Mouse (Mus musculus) embryonic facial prominence, embryonic 15.5 days (tissue): ENCODE measurements around the gene Zfp260. TPM values are rescaled to one million over a fixed set of nuclear protein-coding genes. Genes with fewer than 3 reads are reported as not detected.
"Not testable (repeated sequence)": the region's sequence is repeated elsewhere in the genome, so short reads cannot be mapped to it uniquely, and the experiment has no call there.

Source experiments
- ATAC-seq: fragments of 200-750 bp; cut with Nextera tagmentation; 2 replicates; pipeline ENCODE4 v1.8.0; 2017; ENCODE audit warnings: low read depth, moderate TSS enrichment; ENCODE audit not compliant: insufficient number of reproducible peaks, low FRiP score, low TSS enrichment
- H3K27ac ChIP-seq: fragments of 300-500 bp; sonication (generic); replicated peaks from 2 replicates; pipeline ENCODE4 v1.5.1; 2015; ENCODE audit warnings: mild to moderate bottlenecking, inconsistent platforms
- H3K27me3 ChIP-seq: fragments of 300-500 bp; sonication (generic); 2 replicates; pipeline ENCODE4 v1.6.1; 2015; ENCODE audit warnings: inconsistent platforms
- H3K36me3 ChIP-seq: fragments of 300-500 bp; sonication (generic); 2 replicates; pipeline ENCODE4 v1.6.1; 2015; ENCODE audit warnings: mild to moderate bottlenecking, inconsistent platforms
- H3K4me1 ChIP-seq: fragments of 300-500 bp; sonication (generic); 2 replicates; pipeline ENCODE4 v1.6.1; 2015; ENCODE audit warnings: inconsistent platforms
- H3K4me2 ChIP-seq: fragments of 300-500 bp; sonication (generic); replicated peaks from 2 replicates; pipeline ENCODE4 v1.6.1; 2015; ENCODE audit warnings: mild to moderate bottlenecking, inconsistent platforms
- H3K4me3 ChIP-seq: fragments of 300-500 bp; sonication (generic); replicated peaks from 2 replicates; pipeline ENCODE4 v1.5.1; 2015; ENCODE audit warnings: mild to moderate bottlenecking, inconsistent platforms
- H3K9ac ChIP-seq: fragments of 300-500 bp; sonication (generic); 2 replicates; pipeline ENCODE4 v1.6.1; 2015; ENCODE audit warnings: inconsistent platforms
- H3K9me3 ChIP-seq: fragments of 300-500 bp; sonication (generic); replicated peaks from 2 replicates; pipeline ENCODE4 v1.6.1; 2016; ENCODE audit warnings: inconsistent platforms
- WGBS: fragments of 180-500 bp; shearing (Covaris S2); methylation state at CpG from one replicate; pipeline ENCODE4 v1.1.7; 2015; 5-methylcytosine and 5-hydroxymethylcytosine counted together
- polyA plus RNA-seq: library from polyadenylated mRNA; unstranded; fragments of >200 nt; fragmentation: Nextera tagmentation; extraction: Ambion mirVana; gene quantifications from 2 replicates; pipeline ENCODE4 v1.2.1, GENCODE M21; 2015

Gene Zfp260
- polyA plus RNA-seq, 1 experiment from 2014 or later = 120 TPM

GRCm38 (mm10) chr7:30090092-30090969 is 4.2 kb upstream of the Zfp260 start, which contains the start of the genes Gm26920 and Zfp566:
Gm26920 (minus strand) TSS chr7:30090410.
Zfp566 (minus strand) TSS chr7:30090527.
- WGBS = under 1% methylated on average over 40 of the region's 40 CpGs
- Histone ChIP-seq H3K27me3 (no peaks in the 10 kb centered on the region), H3K9ac (peak within 1 kb of the TSS; percentile 54), H3K4me3 (peak within 1 kb of the TSS; percentile 61), H3K36me3 (peaks cover 12% of the 10 kb centered on the region), H3K9me3 (no peaks in the 10 kb centered on the region), H3K4me1 (peaks cover 30% of the 10 kb centered on the region), H3K4me2 (peak within 1 kb of the TSS; percentile 64), H3K27ac (peak within 1 kb of the TSS; percentile 82)
- ATAC-seq = peak; percentile 91

GRCm38 (mm10) chr7:30090970-30091585 is 3.5 kb upstream of the Zfp260 start:
- H3K4me3 ChIP-seq = peak overlapping the region; percentile 61
- WGBS = 9% methylated on average over 9 of the region's 9 CpGs
- H3K4me2 ChIP-seq = peak overlapping the region; percentile 64
- peaks cover 5% of the 10 kb centered on the region; the same call in 1 of the 2 replicates for H3K36me3 ChIP-seq
- H3K9me3 ChIP-seq = no peaks in the 10 kb centered on the region
- H3K27me3 ChIP-seq = no peaks in the 10 kb centered on the region
- H3K27ac ChIP-seq = peak overlapping the region; percentile 82
- ATAC-seq = no peak
- H3K9ac ChIP-seq = no peak overlapping the region
- peaks cover 32% of the 10 kb centered on the region for H3K4me1 ChIP-seq

GRCm38 (mm10) chr7:30092666-30093065 is 1.9 kb upstream of the Zfp260 start:
- no peak for ATAC-seq
- no peak overlapping the region for H3K4me2 ChIP-seq
- no peak overlapping the region for H3K27ac ChIP-seq
- no peaks in the 10 kb centered on the region for H3K36me3 ChIP-seq
- H3K27me3 ChIP-seq = no peaks in the 10 kb centered on the region
- H3K9me3 ChIP-seq = no peaks in the 10 kb centered on the region
- H3K9ac ChIP-seq = no peak overlapping the region
- 83% methylated on average over 9 of the region's 9 CpGs for WGBS
- H3K4me1 ChIP-seq = peaks cover 39% of the 10 kb centered on the region
- H3K4me3 ChIP-seq = no peak overlapping the region

- peak overlapping the region; percentile 98 for H3K27ac ChIP-seq
- no peak for ATAC-seq
- H3K36me3 ChIP-seq = peaks cover 7% of the 10 kb centered on the region
- peaks cover 31% of the 10 kb centered on the region for H3K4me1 ChIP-seq
- H3K9me3 ChIP-seq = no peaks in the 10 kb centered on the region
- 77% methylated on average over 6 of the region's 6 CpGs for WGBS
- no peaks in the 10 kb centered on the region for H3K27me3 ChIP-seq
- H3K9ac ChIP-seq = no peak overlapping the region
- H3K4me3 ChIP-seq = peak overlapping the region; percentile 58
- peak overlapping the region; percentile 51 for H3K4me2 ChIP-seq
These were observed 610 bp upstream of the Zfp260 start for GRCm38 (mm10) chr7:30093918-30094415.

- Histone ChIP-seq H3K4me3 (peak overlapping the region; percentile 58), H3K4me1 (peaks cover 25% of the 10 kb centered on the region), H3K27ac (peak overlapping the region; percentile 73), H3K36me3 (peaks cover 24% of the 10 kb centered on the region), H3K9ac (peak overlapping the region; percentile 18), H3K4me2 (peak overlapping the region; percentile 63), H3K9me3 (no peaks in the 10 kb centered on the region), H3K27me3 (no peaks in the 10 kb centered on the region)
- no peak for ATAC-seq
- 1% methylated on average over 5 of the region's 5 CpGs for WGBS
These were observed 1.1 kb downstream of the Zfp260 start for GRCm38 (mm10) chr7:30095551-30096125.

- Histone ChIP-seq H3K36me3 (peaks cover 55% of the 10 kb centered on the region), H3K27ac (no peak overlapping the region), H3K4me3 (no peak overlapping the region), H3K27me3 (no peaks in the 10 kb centered on the region), H3K4me1 (peaks cover 13% of the 10 kb centered on the region), H3K9me3 (peaks cover 19% of the 10 kb centered on the region), H3K4me2 (no peak overlapping the region), H3K9ac (no peak overlapping the region)
- WGBS = 88% methylated on average over 13 of the region's 13 CpGs
- ATAC-seq = no peak
These were observed 4.7 kb downstream of the Zfp260 start for GRCm38 (mm10) chr7:30099297-30099696.

- ATAC-seq = no peak
- Histone ChIP-seq H3K27me3 (no peaks in the 10 kb centered on the region), H3K27ac (no peak overlapping the region), H3K9me3 (no peaks in the 10 kb centered on the region), H3K4me3 (no peak overlapping the region), H3K36me3 (peaks cover 6% of the 10 kb centered on the region; the same call in 1 of the 2 replicates), H3K9ac (no peak overlapping the region), H3K4me1 (no peaks in the 10 kb centered on the region), H3K4me2 (no peak overlapping the region)
- WGBS = 90% methylated on average over 5 of the region's 5 CpGs
These were observed 21.5 kb downstream of the Zfp260 start for GRCm38 (mm10) chr7:30116076-30116475.

GRCm38 (mm10) chr7:30117935-30118334 is 23.4 kb downstream of the Zfp260 start:
- H3K4me1 ChIP-seq, H3K9me3 ChIP-seq, H3K4me3 ChIP-seq, H3K4me2 ChIP-seq, H3K9ac ChIP-seq, H3K27me3 ChIP-seq, ATAC-seq, H3K36me3 ChIP-seq, H3K27ac ChIP-seq: not testable (repeated sequence)
- 92% methylated on average over 12 of the region's 12 CpGs for WGBS

GRCm38 (mm10) chr7:30121308-30122187 is 27.0 kb downstream of the Zfp260 start, which contains the start of gene Zfp382:
Zfp382 (plus strand) TSS chr7:30121942.
- Histone ChIP-seq H3K9me3 (no peaks in the 10 kb centered on the region), H3K36me3 (peaks cover 3% of the 10 kb centered on the region), H3K27me3 (no peaks in the 10 kb centered on the region), H3K4me2 (peak within 1 kb of the TSS; percentile 81), H3K9ac (peak within 1 kb of the TSS; percentile 76), H3K27ac (peak within 1 kb of the TSS; percentile 89), H3K4me3 (peak within 1 kb of the TSS; percentile 77), H3K4me1 (no peaks in the 10 kb centered on the region)
- WGBS = under 1% methylated on average over 61 of the region's 61 CpGs
- ATAC-seq = peak; percentile 94

- Histone ChIP-seq H3K27me3 (no peaks in the 10 kb centered on the region), H3K4me1 (no peaks in the 10 kb centered on the region), H3K36me3 (peaks cover 9% of the 10 kb centered on the region), H3K9ac (peak overlapping the region; percentile 76), H3K4me3 (peak overlapping the region; percentile 77), H3K4me2 (peak overlapping the region; percentile 81), H3K27ac (peak overlapping the region; percentile 89), H3K9me3 (no peaks in the 10 kb centered on the region)
- ATAC-seq = peak; percentile 17; the same call in 1 of the 2 replicates
- WGBS = 5% methylated on average over 15 of the region's 15 CpGs
These were observed 27.6 kb downstream of the Zfp260 start for GRCm38 (mm10) chr7:30122188-30122530.
